Mouse (Mus musculus) heart, postnatal 14 days (tissue): ENCODE results near the gene Hist1h2ao. TPM values are rescaled to one million over a fixed set of nuclear protein-coding genes. Genes with fewer than 3 reads are reported as not detected.
"Not testable (repeated sequence)": the region's sequence is repeated elsewhere in the genome, so short reads cannot be mapped to it uniquely, and the experiment has no call there.

Source experiments
- DNase-seq, 2 experiments: peaks; one replicate each; pipeline ENCODE4 v3.0.0; 2021 to 2022
- intact Hi-C: fragments of 180-260 bp; cut with DNase I; formaldehyde crosslinking; loops from one replicate; pipeline ENCODE4 v1.15.1; 2025
- total RNA-seq, 2 experiments: library from RNA; stranded (reverse); gene quantifications; 2 replicates each; pipeline ENCODE4 v1.2.3; 2021

The Hist1h2ao gene
- total RNA-seq, 2 experiments from 2014 or later, result not detected

GRCm38 (mm10) chr13:21797163-21797562 lies 13.1 kb upstream of the Hist1h2ao start:
- not testable (repeated sequence) for DNase-seq
- intact Hi-C loops, result loop anchor here (10.0 kb wide), 1 partner anchor 48 kb away; no protein-coding TSS in a partner anchor

- intact Hi-C loops, DNase-seq: not testable (repeated sequence)
Observed at GRCm38 (mm10) chr13:21803058-21803457, 7.2 kb upstream of the Hist1h2ao start.

- intact Hi-C loops, DNase-seq: not testable (repeated sequence)
Observed at GRCm38 (mm10) chr13:21811074-21811473, 809 bp downstream of the Hist1h2ao start.

GRCm38 (mm10) chr13:21811539-21811938 lies 1.3 kb downstream of the Hist1h2ao start, which contains the start of gene Hist1h4m:
TSS of gene Hist1h4m (plus strand) at chr13:21811746.
- DNase-seq, result peak; percentile 22 to 34
- intact Hi-C loops, result not testable (repeated sequence)

- intact Hi-C loops, DNase-seq: not testable (repeated sequence)
Observed at GRCm38 (mm10) chr13:21812092-21812491, 1.8 kb downstream of the Hist1h2ao start.

- DNase-seq, result not testable (repeated sequence)
- intact Hi-C loops, result loop anchor here (10.0 kb wide), 1 partner anchor 1935 kb away; the partner anchor contains the start of genes Hist1h2ab, Hist1h3b and Hist1h4b
Observed at GRCm38 (mm10) chr13:21820082-21820890, 10.0 kb downstream of the Hist1h2ao start.

- intact Hi-C loops, result loop anchor here (10.0 kb wide), 1 partner anchor 1926 kb away; the partner anchor contains the start of genes Hist1h2ab, Hist1h3b and Hist1h4b
- DNase-seq, result no peak
Observed at GRCm38 (mm10) chr13:21828511-21828910, 18.2 kb downstream of the Hist1h2ao start.

GRCm38 (mm10) chr13:21830344-21830743 lies 20.1 kb downstream of the Hist1h2ao start:
- no peak for DNase-seq
- intact Hi-C loops, result no loop called here

GRCm38 (mm10) chr13:21831418-21832394 lies 21.4 kb downstream of the Hist1h2ao start, which contains the start of gene Hist1h4n:
TSS of gene Hist1h4n (minus strand) at chr13:21832196.
- intact Hi-C loops, result not testable (repeated sequence)
- DNase-seq, result peak in 1 of 2 experiments; percentile 12

- intact Hi-C loops, DNase-seq: not testable (repeated sequence)
Observed at GRCm38 (mm10) chr13:21833461-21833860, 23.2 kb downstream of the Hist1h2ao start, which contains the start of the genes Hist1h2ap and Hist1h2br. TSS of gene Hist1h2ap (minus strand) at chr13:21833507. TSS of gene Hist1h2br (plus strand) at chr13:21833743.

- intact Hi-C loops, result loop anchor here (10.0 kb wide), 1 partner anchor 46 kb away; no protein-coding TSS in a partner anchor
- not testable (repeated sequence) for DNase-seq
Observed at GRCm38 (mm10) chr13:21840508-21840907, 30.2 kb downstream of the Hist1h2ao start.

GRCm38 (mm10) chr13:21846356-21846755 lies 36.1 kb downstream of the Hist1h2ao start:
- DNase-seq, result not testable (repeated sequence)
- intact Hi-C loops, result loop anchor here (10.0 kb wide), 1 partner anchor 52 kb away; no protein-coding TSS in a partner anchor

- intact Hi-C loops, result loop anchor here (10.0 kb wide), 1 partner anchor 53 kb away; no protein-coding TSS in a partner anchor
- DNase-seq, result no peak
Observed at GRCm38 (mm10) chr13:21847883-21848282, 37.6 kb downstream of the Hist1h2ao start.

- intact Hi-C loops, DNase-seq: not testable (repeated sequence)
Observed at GRCm38 (mm10) chr13:21850696-21851095, 40.4 kb downstream of the Hist1h2ao start.

- DNase-seq, result peak; percentile 51 to 81
- intact Hi-C loops, result no loop called here
Observed at GRCm38 (mm10) chr13:21852215-21852945, 42.1 kb downstream of the Hist1h2ao start.

GRCm38 (mm10) chr13:21855146-21855545 lies 44.9 kb downstream of the Hist1h2ao start:
- intact Hi-C loops, result no loop called here

GRCm38 (mm10) chr13:21855698-21856162 lies 45.5 kb downstream of the Hist1h2ao start:
- intact Hi-C loops, result no loop called here
- DNase-seq, result no peak

More at GRCm38 (mm10) chr13:21855146-21855545, 44.9 kb downstream of the Hist1h2ao start:
- DNase-seq, result peak; percentile 40
